Mouse (Mus musculus): Measurements from ENCODE around the gene Isyna1. TPM values are rescaled to one million over a fixed set of nuclear protein-coding genes. Genes with fewer than 3 reads are reported as not detected.

The Isyna1 gene
- polyA plus RNA-seq, 1 experiment, result 61.5 TPM

DNA sequence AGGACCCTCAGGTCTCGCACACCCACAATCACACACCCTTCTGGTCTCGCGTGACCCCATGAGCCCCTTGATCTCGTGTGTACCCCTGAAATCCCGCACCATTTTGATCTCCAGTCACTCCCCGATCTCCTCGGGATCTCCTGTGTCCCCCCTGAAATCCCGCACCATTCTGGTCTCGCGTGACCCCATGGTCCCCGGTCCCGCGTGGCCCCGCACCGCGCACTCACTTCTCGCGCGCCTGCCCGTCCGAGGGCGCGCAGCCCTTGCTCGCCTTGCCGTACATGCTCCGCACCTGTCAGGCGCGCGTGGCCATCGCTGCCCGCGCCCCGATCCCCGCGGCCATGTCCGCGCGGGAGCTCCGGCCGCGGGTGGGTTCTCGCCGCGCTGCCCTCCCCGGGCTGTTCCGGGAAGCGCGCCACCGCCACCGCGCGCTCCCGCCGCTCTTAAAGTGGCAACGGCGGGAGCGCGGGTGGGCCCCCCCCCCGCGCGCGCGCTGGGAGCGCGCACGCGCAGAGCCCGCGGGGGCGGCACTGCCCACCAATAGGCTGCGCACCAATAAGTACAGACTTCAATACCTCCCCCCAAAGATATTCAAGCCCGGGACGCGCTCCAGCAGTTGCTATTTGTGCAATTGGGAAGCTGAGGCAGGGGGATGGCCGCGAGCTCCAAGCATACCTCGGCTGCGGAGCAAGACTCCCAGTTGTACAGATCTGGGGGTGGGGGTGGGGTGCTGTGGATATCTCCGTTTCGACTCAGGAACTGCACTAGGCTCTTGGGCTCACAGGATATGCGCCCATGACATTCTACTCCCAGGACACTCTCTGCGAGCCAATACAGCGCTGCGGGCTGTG is 13.9 kb downstream of the Isyna1 start:
- TF ChIP-seq CTCF (IDR thresholded peaks at IDR 0.05; ENCODE audit: low read depth, low read length) (no peak), POLR2A (IDR thresholded peaks at IDR 0.05; ENCODE audit: insufficient read depth, low read length) (no peak)
- Histone ChIP-seq H3K36me3 (ENCODE audit: control insufficient read depth, insufficient read depth, low read length, poor library complexity, severe bottlenecking) (no peaks in the 10 kb centered on the region), H3K27me3 (ENCODE audit: control insufficient read depth, insufficient read depth, low read length, poor library complexity, severe bottlenecking) (no peaks in the 10 kb centered on the region), H3K9ac (ENCODE audit: low read depth, poor library complexity, severe bottlenecking) (peak overlapping the region; percentile 95), H3K4me3 (ENCODE audit: low read depth, low read length) (peak overlapping the region; percentile 93), H3K9me3 (replicated peaks; ENCODE audit: control insufficient read depth, insufficient read depth, low read length, poor library complexity, severe bottlenecking) (no peaks in the 10 kb centered on the region), H3K4me1 (ENCODE audit: control insufficient read depth, insufficient read depth, low read length) (peaks cover 8% of the 10 kb centered on the region), H3K27ac (ENCODE audit: insufficient read depth, low read length) (0 out of 2 replicates have a peak overlapping the region, but pooled peaks have one; percentile 37)

DNA sequence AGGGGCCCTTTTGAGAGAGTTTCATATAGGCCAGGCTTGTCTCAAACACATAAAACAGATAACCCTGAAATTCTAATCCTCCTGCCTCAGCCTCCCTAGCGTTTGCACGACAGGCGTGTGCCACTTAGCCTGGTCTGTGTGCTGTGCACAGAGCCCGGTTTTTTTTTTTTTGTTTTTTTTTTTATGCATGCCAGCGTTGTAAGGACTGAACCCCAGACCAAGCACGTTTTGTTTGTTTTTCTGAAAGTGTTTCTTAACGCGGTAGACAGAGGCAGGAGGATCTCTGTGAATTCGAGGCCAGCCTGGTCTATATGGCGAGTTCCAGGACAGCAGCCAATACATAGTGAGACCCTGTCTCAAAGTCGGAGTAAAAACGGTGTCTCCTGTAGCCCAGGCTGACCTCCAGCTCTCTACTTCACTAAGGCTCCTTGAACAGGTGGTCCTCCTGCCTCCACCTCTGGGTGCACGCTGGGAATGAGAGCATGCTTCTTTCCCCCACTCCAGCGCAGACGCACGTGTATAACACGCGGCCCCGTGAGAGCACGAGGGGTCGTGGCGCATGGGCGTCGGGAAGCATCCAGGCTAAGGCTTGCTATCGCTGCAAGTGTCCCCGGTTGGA is 14.7 kb downstream of the Isyna1 start, which contains the start of gene Ssbp4:
TSS of gene Ssbp4 (minus strand) at position 124 of the 619 bp plus-strand sequence.
- TF ChIP-seq EP300 (IDR thresholded peaks at IDR 0.05; ENCODE audit: insufficient read depth, low read depth, low read length), result no peak
- TF ChIP-seq POLR2A (IDR thresholded peaks at IDR 0.05; ENCODE audit: insufficient read depth, low read length), result no peak
- TF ChIP-seq CTCF (IDR thresholded peaks at IDR 0.05; ENCODE audit: low read depth, low read length), result no peak
- Histone ChIP-seq H3K4me3 (ENCODE audit: low read depth, low read length) (peak within 1 kb of the TSS; percentile 93), H3K27ac (ENCODE audit: insufficient read depth, low read length) (peak within 1 kb of the TSS; percentile 63), H3K9ac (ENCODE audit: low read depth, poor library complexity, severe bottlenecking) (peak within 1 kb of the TSS; percentile 95), H3K27me3 (ENCODE audit: control insufficient read depth, insufficient read depth, low read length, poor library complexity, severe bottlenecking) (no peaks in the 10 kb centered on the region), H3K9me3 (replicated peaks; ENCODE audit: control insufficient read depth, insufficient read depth, low read length, poor library complexity, severe bottlenecking) (no peaks in the 10 kb centered on the region), H3K36me3 (ENCODE audit: control insufficient read depth, insufficient read depth, low read length, poor library complexity, severe bottlenecking) (no peaks in the 10 kb centered on the region), H3K4me1 (ENCODE audit: control insufficient read depth, insufficient read depth, low read length) (peaks cover 7% of the 10 kb centered on the region)

DNA sequence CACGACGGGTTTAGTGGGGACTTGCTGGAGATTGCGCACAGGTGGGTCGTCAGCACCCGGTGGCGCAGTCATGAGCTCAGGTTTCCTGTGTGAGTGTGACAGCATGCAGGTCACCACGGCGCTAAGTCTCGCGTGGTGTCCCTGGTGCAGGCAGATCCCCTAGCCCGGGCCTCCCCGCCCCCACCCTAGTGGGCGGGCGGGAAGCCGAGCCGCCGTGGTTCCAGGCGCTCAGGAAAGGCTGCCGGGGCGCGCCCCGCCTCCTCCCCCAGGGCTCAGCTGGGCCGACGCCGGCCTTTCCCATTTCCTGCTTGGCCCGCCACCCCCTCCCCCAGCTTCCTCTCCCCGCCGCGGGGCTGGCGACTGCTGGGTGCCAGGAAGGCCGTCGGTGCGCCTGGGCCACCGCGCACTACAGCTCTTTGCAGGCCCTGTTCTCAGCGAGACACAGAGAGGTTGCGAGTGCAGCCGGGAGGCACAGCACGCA is 15.2 kb downstream of the Isyna1 start:
- H3K9ac ChIP-seq (ENCODE audit: low read depth, poor library complexity, severe bottlenecking), result peak overlapping the region; percentile 95
- H3K27me3 ChIP-seq (ENCODE audit: control insufficient read depth, insufficient read depth, low read length, poor library complexity, severe bottlenecking), result no peaks in the 10 kb centered on the region
- H3K4me1 ChIP-seq (ENCODE audit: control insufficient read depth, insufficient read depth, low read length), result peaks cover 5% of the 10 kb centered on the region
- no peaks in the 10 kb centered on the region for H3K9me3 ChIP-seq (replicated peaks; ENCODE audit: control insufficient read depth, insufficient read depth, low read length, poor library complexity, severe bottlenecking)
- no peaks in the 10 kb centered on the region for H3K36me3 ChIP-seq (ENCODE audit: control insufficient read depth, insufficient read depth, low read length, poor library complexity, severe bottlenecking)
- H3K4me3 ChIP-seq (ENCODE audit: low read depth, low read length), result peak overlapping the region; percentile 68
- TF ChIP-seq CTCF (IDR thresholded peaks at IDR 0.05; ENCODE audit: low read depth, low read length) (no peak), POLR2A (IDR thresholded peaks at IDR 0.05; ENCODE audit: insufficient read depth, low read length) (peak; percentile 8), EP300 (IDR thresholded peaks at IDR 0.05; ENCODE audit: insufficient read depth, low read depth, low read length) (peak; percentile 59; the same call in 1 of the 2 replicates)
- peak overlapping the region; percentile 63 for H3K27ac ChIP-seq (ENCODE audit: insufficient read depth, low read length)

DNA sequence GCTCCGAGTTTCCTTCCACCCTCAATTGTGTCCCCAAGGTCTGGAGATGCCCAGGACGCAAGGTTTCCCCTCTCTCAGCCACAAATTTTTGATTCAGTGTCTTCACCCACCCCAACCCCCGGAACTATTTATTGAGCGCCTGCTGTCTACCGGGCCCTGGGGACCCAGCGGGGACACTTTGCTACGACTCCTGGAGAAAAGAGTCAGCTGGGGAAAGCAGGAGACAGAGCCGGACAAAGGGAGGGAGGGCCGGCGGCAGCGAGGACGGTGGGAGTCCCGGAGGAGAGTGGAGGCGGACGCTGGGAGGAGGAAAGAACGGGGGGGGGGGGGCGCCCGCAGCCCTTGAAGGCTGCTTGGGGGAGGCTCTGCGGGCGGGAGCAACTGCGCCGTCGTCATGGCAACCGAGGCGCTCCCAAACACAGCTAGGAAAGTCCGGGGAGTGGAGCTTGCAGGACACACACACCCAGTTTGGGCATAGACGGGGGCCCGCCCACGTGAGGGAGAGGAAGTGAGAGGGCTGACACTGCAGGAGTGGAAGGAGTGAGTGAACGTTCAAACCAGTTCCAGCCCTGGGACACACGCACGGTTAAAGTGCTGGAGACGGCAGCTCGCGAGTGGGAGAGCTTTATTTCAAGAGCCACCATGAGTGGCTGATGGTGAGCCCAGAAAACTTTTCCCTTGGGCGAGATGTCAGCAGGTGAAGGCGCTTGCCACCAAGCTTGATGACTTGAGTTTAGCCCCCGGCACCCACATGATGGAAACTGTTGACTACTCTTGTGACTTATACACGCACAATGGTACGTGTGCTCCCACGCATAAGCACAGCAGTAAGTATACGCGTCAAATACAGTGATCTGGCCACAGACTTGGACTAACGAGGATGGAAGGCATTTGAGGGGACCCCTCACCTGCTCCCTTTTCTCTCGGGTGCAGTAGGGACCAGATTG is 15.9 kb downstream of the Isyna1 start:
- H3K4me3 ChIP-seq (ENCODE audit: low read depth, low read length), result peak overlapping the region; percentile 68
- H3K9ac ChIP-seq (ENCODE audit: low read depth, poor library complexity, severe bottlenecking), result peak overlapping the region; percentile 95
- no peaks in the 10 kb centered on the region for H3K36me3 ChIP-seq (ENCODE audit: control insufficient read depth, insufficient read depth, low read length, poor library complexity, severe bottlenecking)
- peak overlapping the region; percentile 63 for H3K27ac ChIP-seq (ENCODE audit: insufficient read depth, low read length)
- H3K4me1 ChIP-seq (ENCODE audit: control insufficient read depth, insufficient read depth, low read length), result peaks cover 2% of the 10 kb centered on the region
- H3K27me3 ChIP-seq (ENCODE audit: control insufficient read depth, insufficient read depth, low read length, poor library complexity, severe bottlenecking), result no peaks in the 10 kb centered on the region
- no peaks in the 10 kb centered on the region for H3K9me3 ChIP-seq (replicated peaks; ENCODE audit: control insufficient read depth, insufficient read depth, low read length, poor library complexity, severe bottlenecking)
- TF ChIP-seq CTCF (IDR thresholded peaks at IDR 0.05; ENCODE audit: low read depth, low read length) (no peak), EP300 (IDR thresholded peaks at IDR 0.05; ENCODE audit: insufficient read depth, low read depth, low read length) (no peak), POLR2A (IDR thresholded peaks at IDR 0.05; ENCODE audit: insufficient read depth, low read length) (no peak)

DNA sequence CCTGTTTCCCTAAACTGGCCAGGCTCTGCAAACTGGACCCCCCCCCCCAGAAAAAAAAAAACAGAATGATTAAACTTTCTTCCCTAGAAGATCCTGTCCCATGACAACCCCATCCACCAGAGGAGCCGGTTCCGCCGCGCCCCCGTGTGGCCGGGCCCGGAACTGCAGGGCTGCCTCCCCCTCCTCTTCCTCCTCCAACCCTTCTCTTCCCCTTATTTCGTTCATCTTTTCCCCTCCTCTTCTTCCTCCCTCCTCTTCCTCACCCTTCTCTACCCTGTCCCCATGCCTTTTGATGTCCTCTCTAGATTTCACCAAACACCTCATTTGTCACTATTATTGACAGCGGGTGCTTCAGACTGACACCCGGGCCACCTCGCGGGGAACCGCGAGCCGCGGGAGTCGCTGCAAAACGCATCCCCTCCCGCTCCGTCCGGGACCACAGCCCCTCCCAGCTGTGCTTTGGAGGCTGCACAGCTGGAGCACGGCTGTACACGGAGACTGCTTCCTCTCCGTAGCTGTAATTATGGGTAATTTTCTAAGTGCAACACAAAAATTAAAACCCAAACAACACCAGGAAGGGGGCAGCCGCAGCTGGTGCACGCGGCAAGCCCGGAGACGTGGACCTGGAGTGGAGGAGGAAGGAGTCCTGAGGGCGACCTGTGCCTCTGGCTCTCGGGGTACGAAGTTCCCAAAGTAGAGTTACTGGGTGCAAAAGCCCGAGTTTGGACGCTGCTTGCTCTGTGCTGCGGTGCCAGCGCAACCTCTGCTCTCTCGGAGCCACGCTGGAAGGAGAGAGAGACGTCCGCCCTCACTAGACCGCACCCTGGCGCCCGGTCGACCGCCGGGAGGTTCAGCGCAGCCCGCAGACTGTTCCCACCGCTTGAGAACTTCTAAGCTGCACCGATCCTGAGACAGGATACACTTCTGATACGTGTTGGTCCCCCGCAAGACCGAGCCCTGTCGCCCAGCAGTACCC is 16.9 kb downstream of the Isyna1 start:
- H3K4me3 ChIP-seq (ENCODE audit: low read depth, low read length), result peak overlapping the region; percentile 73
- peaks cover 2% of the 10 kb centered on the region for H3K4me1 ChIP-seq (ENCODE audit: control insufficient read depth, insufficient read depth, low read length)
- TF ChIP-seq POLR2A (IDR thresholded peaks at IDR 0.05; ENCODE audit: insufficient read depth, low read length), result no peak
- TF ChIP-seq EP300 (IDR thresholded peaks at IDR 0.05; ENCODE audit: insufficient read depth, low read depth, low read length), result 0 out of 2 replicates have a peak, but pooled peaks have one; percentile 20
- TF ChIP-seq CTCF (IDR thresholded peaks at IDR 0.05; ENCODE audit: low read depth, low read length), result peak; percentile 88
- H3K9me3 ChIP-seq (replicated peaks; ENCODE audit: control insufficient read depth, insufficient read depth, low read length, poor library complexity, severe bottlenecking), result no peaks in the 10 kb centered on the region
- no peaks in the 10 kb centered on the region for H3K27me3 ChIP-seq (ENCODE audit: control insufficient read depth, insufficient read depth, low read length, poor library complexity, severe bottlenecking)
- H3K36me3 ChIP-seq (ENCODE audit: control insufficient read depth, insufficient read depth, low read length, poor library complexity, severe bottlenecking), result no peaks in the 10 kb centered on the region
- no peak overlapping the region for H3K27ac ChIP-seq (ENCODE audit: insufficient read depth, low read length)
- peak overlapping the region; percentile 95 for H3K9ac ChIP-seq (ENCODE audit: low read depth, poor library complexity, severe bottlenecking)
